Mouse (Mus musculus): ENCODE results near the gene Fpgs. TPM values are rescaled to one million over a fixed set of nuclear protein-coding genes. Genes with fewer than 3 reads are reported as not detected.

Gene Fpgs
- polyA plus RNA-seq, 1 experiment from 2014 or later: 25.1 TPM

GRCm38 (mm10) chr2:32637778-32638281 lies 66.1 kb downstream of the Fpgs start:
- 58% methylated on average over 11 of the region's 11 CpGs for WGBS
- Histone ChIP-seq H3K27me3 (replicated peaks) (no peaks in the 10 kb centered on the region), H3K27ac (no peak overlapping the region), H3K4me1 (no peaks in the 10 kb centered on the region), H3K4me2 (no peak overlapping the region), H3K9ac (no peak overlapping the region), H3K9me3 (no peaks in the 10 kb centered on the region), H3K4me3 (no peak overlapping the region), H3K36me3 (replicated peaks) (no peaks in the 10 kb centered on the region)
- no peak for ATAC-seq (replicated peaks)

GRCm38 (mm10) chr2:32636617-32637016 lies 67.3 kb downstream of the Fpgs start:
- Histone ChIP-seq H3K9me3 (no peaks in the 10 kb centered on the region), H3K27ac (no peak overlapping the region), H3K4me2 (no peak overlapping the region), H3K9ac (no peak overlapping the region), H3K27me3 (replicated peaks) (no peaks in the 10 kb centered on the region), H3K4me3 (no peak overlapping the region), H3K36me3 (replicated peaks) (no peaks in the 10 kb centered on the region), H3K4me1 (no peaks in the 10 kb centered on the region)
- 91% methylated on average over 7 of the region's 7 CpGs for whole genome bisulfite sequencing
- ATAC-seq (replicated peaks): no peak

DNA sequence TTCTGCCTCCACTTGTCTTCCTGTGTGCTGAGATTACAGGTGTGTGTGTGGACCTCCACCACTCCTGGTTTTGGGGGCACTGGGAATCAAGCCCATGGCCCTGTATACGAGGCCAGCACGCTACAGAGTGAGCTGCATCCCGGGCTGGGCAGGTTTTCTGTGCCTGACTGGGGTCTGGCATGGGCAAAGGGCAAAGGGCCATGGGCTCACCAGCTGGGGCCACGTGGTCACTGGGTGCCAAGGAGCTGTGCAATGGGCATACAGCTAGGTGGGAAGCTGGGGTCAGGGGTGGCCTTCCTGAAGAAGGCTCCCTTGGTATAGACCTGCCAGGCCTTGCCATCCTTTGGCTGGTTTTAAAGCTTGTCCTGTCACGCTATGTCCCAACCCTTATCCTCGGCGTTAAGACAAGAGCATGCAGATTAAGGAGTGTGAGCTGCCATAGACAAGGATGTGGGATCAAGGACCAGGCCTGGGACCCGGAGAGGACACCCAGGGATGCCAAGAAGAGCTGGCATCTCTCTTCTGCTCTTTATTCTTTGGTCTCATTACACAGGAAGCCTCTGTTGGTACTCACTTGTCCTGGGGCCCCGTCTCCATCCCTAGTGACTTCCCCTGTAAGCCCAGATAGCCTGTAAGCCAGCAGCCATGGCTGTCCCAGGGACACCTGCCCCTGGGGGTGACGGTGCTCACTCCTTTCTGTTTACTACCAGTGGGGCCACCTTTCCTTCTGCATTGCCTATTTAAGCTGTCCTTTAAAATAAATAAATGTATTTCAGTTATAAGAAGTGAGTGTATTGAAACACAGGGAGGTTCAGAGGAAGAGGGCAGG lies 69.5 kb downstream of the Fpgs start:
- no peak overlapping the region for H3K9ac ChIP-seq
- no peak overlapping the region for H3K27ac ChIP-seq
- H3K4me3 ChIP-seq: no peak overlapping the region
- H3K4me1 ChIP-seq: peaks cover 10% of the 10 kb centered on the region
- no peaks in the 10 kb centered on the region for H3K9me3 ChIP-seq
- 86% methylated on average over 10 of the region's 10 CpGs for WGBS
- no peak for ATAC-seq (replicated peaks)
- H3K27me3 ChIP-seq (replicated peaks): no peaks in the 10 kb centered on the region
- H3K36me3 ChIP-seq (replicated peaks): no peaks in the 10 kb centered on the region
- H3K4me2 ChIP-seq: no peak overlapping the region

DNA sequence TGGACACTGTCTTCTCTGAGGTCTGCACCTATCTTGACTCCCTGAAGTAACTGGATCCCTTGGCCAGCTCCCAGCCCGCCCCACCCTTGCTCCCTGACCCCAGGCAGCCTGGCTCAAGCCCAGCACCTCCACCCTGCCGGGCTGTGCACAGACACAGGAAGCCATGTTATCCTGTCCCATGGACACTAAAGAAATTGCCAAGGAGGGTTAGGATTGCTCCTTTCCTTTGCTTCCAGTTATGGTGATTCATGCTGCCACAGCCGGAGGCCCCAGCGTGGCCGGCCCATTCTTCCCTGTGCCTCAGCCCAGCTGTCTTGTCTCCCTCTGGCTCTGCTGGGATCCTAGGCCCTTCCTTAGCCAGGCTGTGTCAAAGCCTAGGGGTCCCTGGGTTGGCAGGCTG lies 70.3 kb downstream of the Fpgs start:
- WGBS: 83% methylated on average over 5 of the region's 5 CpGs
- no peak for ATAC-seq (replicated peaks)
- Histone ChIP-seq H3K27ac (no peak overlapping the region), H3K27me3 (replicated peaks) (no peaks in the 10 kb centered on the region), H3K4me2 (no peak overlapping the region), H3K9me3 (no peaks in the 10 kb centered on the region), H3K4me3 (no peak overlapping the region), H3K36me3 (replicated peaks) (no peaks in the 10 kb centered on the region), H3K9ac (no peak overlapping the region), H3K4me1 (peaks cover 19% of the 10 kb centered on the region)

MicroRNAs encoded within 50 kb of the gene (microRNA counts, 519-probe panel; counts per million panel counts)
- not detected for microRNA mmu-miR-1954
- 2,086 counts per million, percentile 21 among the panel's probes with 10 or more counts for microRNA mmu-miR-2861

Small RNA genes lying within 50 kb of the gene (microRNA-seq; reads per million reads assigned to microRNA genes)
- gene Gm47291 (not detected), gene Mir1954 (not detected), gene Mir2861 (not detected), gene Mir3960 (not detected), gene Mir8093 (not detected)

Other genes starting within 250 kb of the Fpgs start
- 7.3 TPM in 2 replicates for gene Fam102a, start 168.8 kb downstream of the Fpgs start, polyA plus RNA-seq (2015; fragmentation: Nextera tagmentation; extraction: Ambion mirVana)
- gene Dpm2, start 133.3 kb downstream of the Fpgs start, polyA plus RNA-seq (2015; fragmentation: Nextera tagmentation; extraction: Ambion mirVana): 145 and 150 TPM in 2 replicates
- gene Pip5kl1, start 129.3 kb downstream of the Fpgs start, polyA plus RNA-seq (2015; fragmentation: Nextera tagmentation; extraction: Ambion mirVana): 11.3 and 11.8 TPM in 2 replicates
- gene 9430097D07Rik, start 128.5 kb downstream of the Fpgs start, polyA plus RNA-seq (2015; fragmentation: Nextera tagmentation; extraction: Ambion mirVana): 0.60 and 0.86 TPM in 2 replicates
- gene St6galnac4, start 117.0 kb downstream of the Fpgs start, polyA plus RNA-seq (2015; fragmentation: Nextera tagmentation; extraction: Ambion mirVana): 33.3 and 36.5 TPM in 2 replicates
- gene St6galnac6, start 104.4 kb downstream of the Fpgs start, polyA plus RNA-seq (2015; fragmentation: Nextera tagmentation; extraction: Ambion mirVana): 24.2 and 26.9 TPM in 2 replicates
- 97.6 and 101 TPM in 2 replicates for gene Ak1, start 82.4 kb downstream of the Fpgs start, polyA plus RNA-seq (2015; fragmentation: Nextera tagmentation; extraction: Ambion mirVana)
- 32.4 and 32.8 TPM in 2 replicates for gene Eng, start 57.5 kb downstream of the Fpgs start, polyA plus RNA-seq (2015; fragmentation: Nextera tagmentation; extraction: Ambion mirVana)
- 73.5 and 76.5 TPM in 2 replicates for gene Cdk9, start 8.9 kb upstream of the Fpgs start, polyA plus RNA-seq (2015; fragmentation: Nextera tagmentation; extraction: Ambion mirVana)
- gene Sh2d3c, start 16.9 kb upstream of the Fpgs start, polyA plus RNA-seq (2015; fragmentation: Nextera tagmentation; extraction: Ambion mirVana): 54.7 and 57.2 TPM in 2 replicates
- gene 6330409D20Rik, start 36.9 kb upstream of the Fpgs start, polyA plus RNA-seq (2015; fragmentation: Nextera tagmentation; extraction: Ambion mirVana): 3.4 and 4.1 TPM in 2 replicates
- gene Tor2a, start 53.1 kb upstream of the Fpgs start, polyA plus RNA-seq (2015; fragmentation: Nextera tagmentation; extraction: Ambion mirVana): 54.1 and 55.9 TPM in 2 replicates
- gene Ttc16, start 71.5 kb upstream of the Fpgs start, polyA plus RNA-seq (2015; fragmentation: Nextera tagmentation; extraction: Ambion mirVana): 0.89 and 0.92 TPM in 2 replicates
- 5.9 and 6.1 TPM in 2 replicates for gene Ptrh1, start 71.6 kb upstream of the Fpgs start, polyA plus RNA-seq (2015; fragmentation: Nextera tagmentation; extraction: Ambion mirVana)
- 1.0 and 1.2 TPM in 2 replicates for gene Cfap157, start 80.3 kb upstream of the Fpgs start, polyA plus RNA-seq (2015; fragmentation: Nextera tagmentation; extraction: Ambion mirVana)
- 324 and 330 TPM in 2 replicates for gene Stxbp1, start 143.1 kb upstream of the Fpgs start, polyA plus RNA-seq (2015; fragmentation: Nextera tagmentation; extraction: Ambion mirVana)
- 29.7 and 31.3 TPM in 2 replicates for gene Fam129b, start 172.0 kb upstream of the Fpgs start, polyA plus RNA-seq (2015; fragmentation: Nextera tagmentation; extraction: Ambion mirVana)

All from midbrain, embryonic 15.5 days (tissue).